ENCODE assay signal across 10 mouse cellular contexts in genomic region chr11:114923961-114924360, GRCm38 (mm10). TPM values are rescaled to one million over a fixed set of nuclear protein-coding genes. Genes with fewer than 3 reads are reported as not detected.
A peak's percentile ranks its signal among the peaks of the same experiment; 100 is the strongest.
DNase-seq lines count a peak whose midpoint lies in the region; ATAC-seq and TF ChIP-seq lines count a peak whose summit lies in the region.
"Had no signal": no experiment of that assay in that cellular context is flagged by ENCODE, and none has a peak within 500 bp of the region (broad histone marks: within the 10 kb centered on the region; RNA-seq: fewer than 3 reads in every experiment).

No protein-coding gene starts in this region.

- peak; percentile 26 for DNase-seq in hindbrain, embryonic 11.5 days (ENCODE audit: low spot score)
- DNase-seq in mesoderm, embryonic 11.5 days (ENCODE audit: low read depth, low spot score), result peak; percentile 26
- DNase-seq in left cerebral cortex, adult 18-20 months (ENCODE audit: low spot score in 2 of 2), result no peak
- no peak for DNase-seq in layer of hippocampus, adult 11-12 months (ENCODE audit: low spot score)

- no peaks in the 10 kb centered on the region for H3K36me3 ChIP-seq in hindbrain, embryonic 11.5 days (ENCODE audit: control insufficient read depth, insufficient read depth, low read length)
- no peaks in the 10 kb centered on the region for H3K36me3 ChIP-seq in hindbrain, embryonic 16.5 days (ENCODE audit: control insufficient read depth, insufficient read depth, low read length)
- no peaks in the 10 kb centered on the region for H3K36me3 ChIP-seq in E14TG2a.4 (ENCODE audit: insufficient read depth, low read length)
- no peaks in the 10 kb centered on the region for H3K36me3 ChIP-seq in forebrain, embryonic 15.5 days

- peak; percentile 65 for TF ChIP-seq CTCF in E14TG2a.4 (conservative IDR thresholded peaks at IDR 0.05; ENCODE audit: low read length)
- TF ChIP-seq CTCF in cortical plate, adult 2 months (IDR thresholded peaks at IDR 0.05; ENCODE audit: extremely low read depth, insufficient read depth, low read length), result peak; percentile 35; the same call in 1 of the 2 replicates

- H3K27me3 ChIP-seq in hindbrain, embryonic 11.5 days (ENCODE audit: control insufficient read depth, insufficient read depth, low read length), result no peaks in the 10 kb centered on the region
- H3K27me3 ChIP-seq in hindbrain, embryonic 16.5 days (replicated peaks; ENCODE audit: control insufficient read depth, insufficient read depth, low read length), result no peaks in the 10 kb centered on the region
- 0 out of 2 replicates have a peak, but pooled peaks cover 3% of the 10 kb centered on the region for H3K27me3 ChIP-seq in E14TG2a.4 (ENCODE audit: insufficient read depth, low read length)
- H3K27me3 ChIP-seq in forebrain, embryonic 15.5 days, result no peaks in the 10 kb centered on the region

- no peak for ATAC-seq in hindbrain, embryonic 11.5 days (ENCODE audit: low FRiP score)
- ATAC-seq in hindbrain, embryonic 16.5 days, result no peak
- no peak for ATAC-seq in forebrain, embryonic 15.5 days (replicated peaks)

- H3K27ac ChIP-seq in hindbrain, embryonic 11.5 days (ENCODE audit: low read depth, low read length), result no peak overlapping the region
- no peak overlapping the region for H3K27ac ChIP-seq in hindbrain, embryonic 16.5 days (ENCODE audit: low read depth, low read length)
- H3K27ac ChIP-seq in cortical plate, adult 2 months (ENCODE audit: insufficient read depth, low read length), result no peak overlapping the region
- no peak overlapping the region for H3K27ac ChIP-seq in forebrain, embryonic 15.5 days (replicated peaks)

- no peak overlapping the region for H3K4me3 ChIP-seq in hindbrain, embryonic 11.5 days (ENCODE audit: low read depth, low read length)
- H3K4me3 ChIP-seq in hindbrain, embryonic 16.5 days (ENCODE audit: low read length), result no peak overlapping the region
- H3K4me3 ChIP-seq in E14TG2a.4 (replicated peaks; ENCODE audit: low read length), result no peak overlapping the region
- no peak overlapping the region for H3K4me3 ChIP-seq in cortical plate, adult 2 months (ENCODE audit: insufficient read depth, low read length)
- no peak overlapping the region for H3K4me3 ChIP-seq in forebrain, embryonic 15.5 days
- H3K4me3 ChIP-seq: myocyte had no signal

- TF ChIP-seq POLR2A in cortical plate, adult 2 months (IDR thresholded peaks at IDR 0.05; ENCODE audit: extremely low read depth, insufficient read depth, low read length), result no peak

- H3K4me2 ChIP-seq in hindbrain, embryonic 11.5 days (replicated peaks; ENCODE audit: low read depth, low read length), result no peak overlapping the region
- H3K4me2 ChIP-seq in hindbrain, embryonic 16.5 days (ENCODE audit: low read length), result no peak overlapping the region
- H3K4me2 ChIP-seq in forebrain, embryonic 15.5 days (replicated peaks), result no peak overlapping the region

- no peaks in the 10 kb centered on the region for H3K4me1 ChIP-seq in hindbrain, embryonic 11.5 days (replicated peaks; ENCODE audit: control insufficient read depth, insufficient read depth, low read length)
- H3K4me1 ChIP-seq in hindbrain, embryonic 16.5 days (ENCODE audit: control insufficient read depth, insufficient read depth, low read depth, low read length), result no peaks in the 10 kb centered on the region
- H3K4me1 ChIP-seq in E14TG2a.4 (replicated peaks; ENCODE audit: low read depth, low read length), result 0 out of 2 replicates have a peak, but pooled peaks cover 4% of the 10 kb centered on the region
- H3K4me1 ChIP-seq in cortical plate, adult 2 months (ENCODE audit: control insufficient read depth, insufficient read depth, low read length), result peaks cover 2% of the 10 kb centered on the region
- H3K4me1 ChIP-seq in forebrain, embryonic 15.5 days, result no peaks in the 10 kb centered on the region

- WGBS in hindbrain, embryonic 11.5 days, result 74% methylated on average over 4 of the region's 4 CpGs
- WGBS in hindbrain, embryonic 16.5 days, result 84% methylated on average over 4 of the region's 4 CpGs
- WGBS in forebrain, embryonic 15.5 days, result 74% methylated on average over 4 of the region's 4 CpGs

- H3K9me3 ChIP-seq in hindbrain, embryonic 11.5 days (ENCODE audit: control insufficient read depth, low read length), result no peaks in the 10 kb centered on the region
- peaks cover 2% of the 10 kb centered on the region; the same call in 1 of the 2 replicates for H3K9me3 ChIP-seq in hindbrain, embryonic 16.5 days (ENCODE audit: control insufficient read depth, low read length)
- no peaks in the 10 kb centered on the region for H3K9me3 ChIP-seq in E14TG2a.4 (ENCODE audit: low read length)
- no peaks in the 10 kb centered on the region for H3K9me3 ChIP-seq in forebrain, embryonic 15.5 days

- no peak overlapping the region for H3K9ac ChIP-seq in hindbrain, embryonic 11.5 days (ENCODE audit: low read depth, low read length)
- no peak overlapping the region for H3K9ac ChIP-seq in hindbrain, embryonic 16.5 days (ENCODE audit: low read depth, low read length)
- no peak overlapping the region for H3K9ac ChIP-seq in forebrain, embryonic 15.5 days (replicated peaks)

RNA-seq across cellular contexts. Expression of gene Cd300lb, which starts 10.2 kb away (rescaled TPM):
- 0.06 and 0.22 TPM in 2 replicates for polyA plus RNA-seq in hindbrain, embryonic 11.5 days (2014; fragmentation: Nextera tagmentation; extraction: Ambion mirVana)
- not detected in 2 replicates for polyA plus RNA-seq in hindbrain, embryonic 16.5 days (2015; fragmentation: Nextera tagmentation; extraction: Ambion mirVana)
- polyA plus RNA-seq in cortical plate, adult 2 months (2012; rRNA removed), result 0.08 and 0.13 TPM in 2 replicates
- not detected for total RNA-seq in left cerebral cortex, adult 18-20 months (2021)
- 0.20 TPM in 1 of 2 replicates, not detected in the other for polyA plus RNA-seq in forebrain, embryonic 15.5 days (2015; fragmentation: Nextera tagmentation; extraction: Ambion mirVana)

RNA-seq across cellular contexts. Expression of gene Cd300a, which starts 34.1 kb away (rescaled TPM):
- polyA plus RNA-seq in hindbrain, embryonic 11.5 days (2014; fragmentation: Nextera tagmentation; extraction: Ambion mirVana), result 0.92 and 1.0 TPM in 2 replicates
- 0.97 and 1.6 TPM in 2 replicates for polyA plus RNA-seq in hindbrain, embryonic 16.5 days (2015; fragmentation: Nextera tagmentation; extraction: Ambion mirVana)
- 0.81 and 0.88 TPM in 2 replicates for polyA plus RNA-seq in cortical plate, adult 2 months (2012; rRNA removed)
- total RNA-seq in left cerebral cortex, adult 18-20 months (2021), result under 1 TPM; 0.65 to 0.80 TPM
- polyA plus RNA-seq in forebrain, embryonic 15.5 days (2015; fragmentation: Nextera tagmentation; extraction: Ambion mirVana), result 0.46 and 0.88 TPM in 2 replicates

RNA-seq across cellular contexts. Expression of gene Cd300c, which starts 45.0 kb away (rescaled TPM):
- not detected in 2 replicates for polyA plus RNA-seq in hindbrain, embryonic 11.5 days (2014; fragmentation: Nextera tagmentation; extraction: Ambion mirVana)
- polyA plus RNA-seq in hindbrain, embryonic 16.5 days (2015; fragmentation: Nextera tagmentation; extraction: Ambion mirVana), result not detected in 2 replicates
- not detected in 2 replicates for polyA plus RNA-seq in cortical plate, adult 2 months (2012; rRNA removed)
- total RNA-seq in left cerebral cortex, adult 18-20 months (2021), result not detected
- not detected in 2 replicates for polyA plus RNA-seq in forebrain, embryonic 15.5 days (2015; fragmentation: Nextera tagmentation; extraction: Ambion mirVana)
- polyA plus RNA-seq: intestine, embryonic 14.5 days; myocyte had no signal

Comparison
In these comparisons a context has a peak if more than half of its experiments do, and no peak if none do; other contexts are left out.
1. DNase-seq: peak in hindbrain, embryonic 11.5 days (single experiment) and mesoderm, embryonic 11.5 days (single experiment); none in left cerebral cortex, adult 18-20 months (0 of 2) and layer of hippocampus, adult 11-12 months (single experiment).